Mouse (Mus musculus) megakaryocyte, embryonic 14.5 days (primary cell): ENCODE data around the gene Cldn15.

Experiments
- FLI1 ChIP-seq: IDR thresholded peaks from 2 replicates; pipeline ENCODE4 v1.6.1; 2012; ENCODE audit warnings: low read length, inconsistent platforms, mixed read lengths
- GATA1 ChIP-seq: IDR thresholded peaks from 3 replicates; pipeline ENCODE4 v1.6.1; 2012; ENCODE audit warnings: mixed read lengths, low read length, inconsistent platforms, borderline replicate concordance

DNA sequence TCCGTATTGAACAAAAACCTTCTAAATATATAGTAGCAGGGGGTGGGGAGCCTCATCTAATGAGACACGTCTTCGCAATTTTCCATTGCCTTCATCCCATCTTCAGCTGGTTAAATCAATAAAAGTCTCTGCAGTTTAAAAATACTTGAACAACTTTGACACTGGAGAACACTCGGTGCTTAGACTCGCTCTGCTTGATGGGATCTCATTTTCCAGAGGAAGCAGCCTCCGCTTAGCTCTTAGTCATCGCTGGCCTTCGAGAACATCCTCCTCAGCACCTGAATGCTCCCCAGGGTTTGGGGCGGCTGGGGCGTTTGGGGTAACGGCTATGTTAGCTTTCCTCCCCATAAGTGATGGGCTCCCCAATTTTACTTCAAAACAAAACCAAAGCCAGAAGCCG lies 21.3 kb upstream of the Cldn15 start:
- TF ChIP-seq GATA1 (no peak), FLI1 (no peak)
